Mouse (Mus musculus) R1 (cell line): Measurements from ENCODE around the gene Ccdc12.

Source experiments
- DNase-seq: peaks from one replicate; pipeline ENCODE4 v3.0.0-alpha.2; 2018; ENCODE audit warnings: low read depth, low spot score

The Ccdc12 gene

GRCm38 (mm10) chr9:110656249-110657221, at the start of gene Ccdc12:
Ccdc12 (plus strand) TSS chr9:110656503.
- DNase-seq: peak; percentile 100

DNA sequence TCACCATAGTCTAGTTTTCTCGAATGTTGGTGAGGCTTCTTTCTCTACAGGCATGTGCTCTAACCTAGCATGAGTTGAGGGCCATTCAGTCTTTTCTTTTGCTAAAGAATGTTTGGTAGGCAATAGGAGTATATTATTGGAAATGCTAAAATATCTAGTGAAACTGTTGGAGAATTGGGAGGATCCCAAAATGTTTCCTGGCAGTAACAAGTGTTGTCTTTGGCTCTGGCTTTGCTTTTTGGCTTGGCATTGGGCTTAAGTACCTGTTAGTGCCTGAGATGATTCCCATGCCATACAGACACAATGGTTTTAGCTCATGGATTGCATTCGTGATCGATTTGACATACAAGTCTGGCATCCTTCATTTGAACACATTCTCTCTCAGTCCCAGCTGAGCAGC, 44.8 kb upstream of the Ccdc12 start:
- DNase-seq: no peak

DNA sequence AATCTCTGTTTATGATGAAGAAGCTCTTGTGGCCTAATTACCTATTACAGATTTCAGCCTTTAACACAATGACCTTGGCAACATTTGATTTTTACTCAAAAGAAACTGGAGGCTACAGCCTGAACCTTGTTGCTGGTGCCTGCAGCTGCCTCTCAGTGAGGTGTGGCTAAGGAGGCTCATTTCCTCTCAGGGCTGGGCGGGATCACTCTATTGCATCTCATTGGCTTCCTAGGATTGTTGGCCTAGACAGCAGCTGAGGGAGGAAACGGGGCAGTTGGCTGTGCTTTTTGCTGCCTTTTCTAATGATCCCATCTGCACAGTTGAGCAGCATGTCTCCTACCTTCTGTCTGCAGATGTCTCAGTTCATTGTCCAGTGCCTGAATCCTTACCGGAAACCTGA, 39.2 kb upstream of the Ccdc12 start:
- DNase-seq: peak; percentile 82

DNA sequence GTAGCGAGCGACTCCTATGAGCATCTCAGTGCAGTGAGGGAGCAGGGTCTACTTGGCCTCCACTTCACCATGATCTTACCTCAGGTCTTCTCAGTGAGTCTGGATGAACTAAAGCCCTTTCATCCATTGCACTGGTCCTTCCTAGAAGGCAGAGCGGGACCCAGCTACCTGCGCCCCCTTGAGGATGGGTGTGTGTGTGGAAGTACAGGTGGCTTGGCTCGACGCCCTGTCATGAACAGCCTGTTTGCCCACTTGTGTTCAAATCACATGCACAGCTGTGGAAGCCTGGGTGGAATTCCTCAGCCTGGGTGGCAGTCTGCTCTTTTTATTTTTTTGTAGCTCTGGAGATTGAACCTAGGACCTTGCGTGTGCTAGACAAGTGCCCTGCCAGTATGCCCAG, 36.1 kb upstream of the Ccdc12 start:
- DNase-seq: peak; percentile 80

- no peak for DNase-seq
Measured at GRCm38 (mm10) chr9:110620685-110621084, 35.6 kb upstream of the Ccdc12 start.

DNA sequence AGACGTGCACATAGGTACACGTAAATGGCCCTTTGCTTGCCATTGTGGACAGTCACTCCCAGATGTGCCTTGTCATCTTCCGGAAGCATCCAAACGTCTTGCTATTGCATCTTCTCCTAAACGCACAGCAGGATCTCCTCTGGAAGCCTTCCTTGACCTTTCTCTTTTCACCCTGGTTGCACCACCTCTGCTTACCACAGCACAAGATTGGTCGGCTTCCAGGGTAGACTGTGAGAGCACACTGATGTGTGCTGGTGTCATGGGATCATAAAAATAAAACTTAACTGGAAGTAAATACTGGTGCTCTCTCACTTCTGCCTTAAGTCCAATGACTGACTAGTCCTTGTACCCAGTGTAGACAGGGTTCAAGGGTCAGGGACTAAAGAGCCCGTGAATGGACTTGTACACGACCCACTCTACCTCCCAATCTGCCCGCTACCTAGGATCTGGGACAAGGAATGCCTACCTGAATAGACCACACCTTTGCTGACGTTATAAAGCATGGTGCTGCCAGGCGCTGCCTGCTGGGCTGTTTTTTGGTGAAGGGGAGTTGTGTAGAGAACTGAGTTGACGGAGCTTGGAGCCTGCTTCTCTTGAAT, 33.6 kb upstream of the Ccdc12 start:
- no peak for DNase-seq

DNA sequence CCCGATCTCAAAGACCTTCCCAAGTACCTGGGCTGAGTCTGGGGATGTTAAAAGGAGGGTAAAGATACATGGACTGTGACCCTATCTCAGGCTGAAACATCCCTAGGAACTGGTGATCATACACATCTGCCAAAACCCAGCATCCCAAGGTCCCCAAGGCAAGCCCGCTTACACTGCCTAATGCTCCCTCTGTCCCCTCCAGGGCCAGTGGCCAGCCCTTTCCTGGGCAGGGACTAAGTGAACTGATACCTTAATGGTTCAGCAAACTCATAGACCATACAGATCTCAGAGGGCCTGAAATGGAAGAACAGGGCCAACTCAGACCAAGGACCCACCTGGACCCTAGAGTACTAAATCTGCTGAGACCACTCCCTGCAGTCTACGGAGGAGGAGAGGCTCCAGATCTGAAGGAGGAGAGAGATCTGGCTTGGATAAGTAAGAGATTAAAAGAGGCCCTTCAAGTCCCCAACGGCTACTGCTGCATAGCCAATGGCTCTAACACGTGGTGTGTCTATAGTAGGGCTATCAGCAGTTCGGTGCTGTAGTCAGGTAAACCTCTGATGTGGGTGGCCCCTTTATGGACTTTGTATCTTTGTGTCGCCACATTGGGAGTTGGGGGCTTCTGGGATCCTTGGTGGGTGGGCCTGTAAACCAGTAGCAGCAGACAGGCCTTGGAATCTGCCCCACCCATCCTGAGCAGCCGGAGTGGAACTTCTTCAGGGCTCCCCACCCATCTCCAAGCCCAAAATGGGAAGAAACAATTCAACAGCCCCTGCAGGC, 32.7 kb upstream of the Ccdc12 start:
- DNase-seq: no peak

GRCm38 (mm10) chr9:110624361-110625166, 31.7 kb upstream of the Ccdc12 start, which contains the start of gene Nradd:
Nradd (minus strand) TSS chr9:110624452.
- DNase-seq: peak; percentile 97

- DNase-seq: no peak
Measured at GRCm38 (mm10) chr9:110625350-110625908, 30.9 kb upstream of the Ccdc12 start.

DNA sequence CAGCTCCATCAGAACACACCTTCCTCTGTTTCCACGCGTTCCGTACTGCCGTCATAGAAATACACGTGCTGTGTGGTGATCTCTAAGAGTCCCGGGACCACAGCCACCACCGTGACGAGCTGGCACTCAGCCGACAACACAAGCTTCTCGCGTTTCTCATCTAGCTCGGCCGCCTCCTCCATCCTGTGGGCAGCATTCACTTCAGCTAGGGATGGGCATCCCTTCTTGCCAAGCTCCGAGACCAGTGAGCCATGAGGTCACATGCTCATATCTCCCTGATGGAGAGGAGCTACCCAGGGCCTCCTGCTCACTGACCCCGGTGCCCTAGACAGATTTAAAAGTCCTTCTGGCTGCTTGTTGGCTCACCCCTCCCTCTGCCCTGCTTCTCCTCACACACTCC, 26.1 kb upstream of the Ccdc12 start:
- DNase-seq: no peak

GRCm38 (mm10) chr9:110631191-110631590, 25.1 kb upstream of the Ccdc12 start:
- DNase-seq: peak; percentile 76

DNA sequence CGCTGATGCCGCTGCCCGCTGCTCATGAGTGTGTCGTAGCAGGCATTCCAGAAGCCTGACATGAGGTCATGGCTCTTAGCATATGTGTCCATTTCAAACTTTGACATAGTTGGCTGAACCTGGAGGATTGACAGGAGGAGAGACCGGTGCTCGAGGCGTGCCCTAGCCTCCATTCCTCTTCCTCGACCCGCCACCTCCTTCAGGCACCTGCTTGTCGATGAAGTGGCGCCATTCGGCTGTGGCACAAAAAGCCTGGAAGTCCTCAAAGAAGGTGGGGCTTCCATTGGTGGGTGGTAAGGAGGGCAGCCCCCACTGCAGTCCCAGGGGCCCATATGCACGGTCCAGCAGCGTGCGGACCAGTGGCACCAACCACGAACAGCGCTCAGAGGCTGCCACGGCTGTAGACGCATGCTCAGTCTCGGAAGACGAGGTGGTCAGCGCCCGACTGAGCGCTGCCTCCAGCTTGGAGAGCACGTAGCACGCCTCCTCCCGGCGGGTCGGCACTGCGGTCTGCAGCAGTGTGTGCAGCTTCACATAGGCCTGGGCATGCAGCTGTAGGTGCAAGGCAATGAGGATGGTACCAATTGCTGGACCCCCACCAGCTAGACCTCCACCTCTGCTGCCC, 24.5 kb upstream of the Ccdc12 start:
- peak; percentile 56 for DNase-seq

GRCm38 (mm10) chr9:110632671-110633070, 23.6 kb upstream of the Ccdc12 start:
- no peak for DNase-seq

- DNase-seq: no peak
Measured at GRCm38 (mm10) chr9:110633882-110634281, 22.4 kb upstream of the Ccdc12 start.

DNA sequence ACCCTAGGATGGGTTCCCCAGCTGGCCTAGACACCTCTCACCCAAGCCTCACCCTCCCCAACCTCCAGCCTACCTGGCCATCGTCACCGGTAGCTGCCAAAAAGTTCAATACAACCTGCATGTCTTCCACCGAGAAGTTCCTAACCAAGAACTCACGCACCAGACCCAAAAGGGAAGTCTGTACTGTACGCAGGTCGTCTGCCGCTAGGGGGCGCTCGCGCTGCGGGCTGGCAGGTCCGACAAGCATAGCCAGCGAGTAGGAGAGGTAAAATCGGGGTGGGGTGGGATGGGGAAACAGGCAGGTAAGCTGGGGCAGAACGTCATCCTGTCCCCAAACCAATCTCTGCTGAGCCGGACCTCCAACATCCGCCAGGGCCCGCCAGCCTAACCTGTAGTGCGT, 21.1 kb upstream of the Ccdc12 start:
- peak; percentile 78 for DNase-seq

GRCm38 (mm10) chr9:110638611-110639021, 17.7 kb upstream of the Ccdc12 start:
- DNase-seq: no peak

GRCm38 (mm10) chr9:110641006-110641405, 15.3 kb upstream of the Ccdc12 start:
- no peak for DNase-seq

DNA sequence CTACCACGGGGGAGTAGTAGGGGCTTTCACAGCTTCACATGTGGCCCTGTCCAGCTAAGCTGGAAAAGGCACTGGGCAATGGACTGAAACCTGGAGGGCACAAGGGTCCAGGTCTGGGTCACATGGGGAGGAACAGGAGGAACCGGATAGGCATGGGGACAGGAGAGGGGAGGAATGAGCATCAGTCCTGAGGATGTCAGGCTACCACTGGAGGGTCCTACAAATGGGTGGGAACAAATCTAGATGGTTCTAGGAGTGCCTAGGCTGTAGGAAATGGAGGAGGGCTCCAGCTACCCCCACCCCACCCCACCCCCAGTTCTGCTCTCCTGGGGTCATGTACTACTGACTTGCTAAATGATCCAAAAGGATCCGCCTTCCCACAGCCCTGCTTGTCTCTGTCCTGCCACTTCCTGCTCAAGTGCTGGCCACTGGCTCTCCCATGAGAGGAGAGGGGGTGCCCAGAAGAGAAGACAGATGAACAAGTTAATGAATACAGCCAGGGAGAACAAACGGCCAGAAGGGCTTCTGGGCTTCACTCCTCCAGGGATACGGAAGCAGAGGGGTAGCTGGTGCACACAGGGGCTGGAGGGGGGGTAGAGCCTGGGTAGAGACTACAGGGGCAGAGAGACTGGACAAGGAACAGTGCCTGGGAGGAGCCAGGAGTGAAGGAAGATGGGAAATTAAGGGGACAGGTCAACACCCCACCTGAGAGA, 13.3 kb upstream of the Ccdc12 start:
- DNase-seq: no peak

DNA sequence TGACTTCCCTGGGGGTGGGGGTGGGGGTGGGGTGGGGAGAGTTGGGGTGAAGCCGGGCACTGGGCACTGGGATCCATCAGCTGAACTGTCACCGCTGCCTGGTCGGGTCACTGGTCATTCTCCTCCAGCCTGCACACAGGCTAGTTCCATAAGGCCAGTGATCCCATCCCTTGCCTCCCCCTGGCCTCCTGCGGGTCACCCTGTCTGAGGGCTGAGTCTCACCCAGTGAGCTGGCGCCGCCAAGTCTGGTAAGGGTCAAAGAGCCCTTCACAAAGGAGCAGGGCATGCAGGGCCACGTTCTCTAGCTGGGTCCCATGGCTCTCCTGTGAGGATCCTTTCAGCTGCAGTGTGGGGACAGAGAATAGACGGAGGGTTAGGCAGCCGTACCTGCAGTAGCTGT, 12.5 kb upstream of the Ccdc12 start:
- no peak for DNase-seq

GRCm38 (mm10) chr9:110644295-110644694, 12.0 kb upstream of the Ccdc12 start:
- DNase-seq: no peak
